Mouse (Mus musculus) heart, postnatal 0 days (tissue): ENCODE data around the gene Fcho2. TPM values are rescaled to one million over a fixed set of nuclear protein-coding genes. Genes with fewer than 3 reads are reported as not detected.

Experiments
- ATAC-seq: fragments of 200-750 bp; cut with Nextera tagmentation; 2 replicates; pipeline ENCODE4 v1.8.0; 2017; ENCODE audit warnings: low read depth, moderate number of reproducible peaks, moderate library complexity; ENCODE audit not compliant: insufficient read depth
- DNase-seq: peaks from one replicate; pipeline ENCODE4 v3.0.0-alpha.2; 2016; ENCODE audit warnings: low spot score
- H3K27ac ChIP-seq: fragments of 300-500 bp; sonication (generic); 2 replicates; pipeline ENCODE4 v1.5.1; 2014; ENCODE audit warnings: low read depth, mild to moderate bottlenecking
- H3K27me3 ChIP-seq: fragments of 300-500 bp; sonication (generic); 2 replicates; pipeline ENCODE4 v1.6.1; 2014; ENCODE audit warnings: low read length, mixed read lengths; ENCODE audit not compliant: control insufficient read depth, insufficient read depth
- H3K36me3 ChIP-seq: fragments of 300-500 bp; sonication (generic); replicated peaks from 2 replicates; pipeline ENCODE4 v1.6.1; 2014; ENCODE audit warnings: low read length, mixed read lengths; ENCODE audit not compliant: control insufficient read depth, insufficient read depth
- H3K4me1 ChIP-seq: fragments of 300-500 bp; sonication (generic); 2 replicates; pipeline ENCODE4 v1.6.1; 2014; ENCODE audit warnings: antibody characterized with exemption; ENCODE audit not compliant: control insufficient read depth, insufficient read depth
- H3K4me2 ChIP-seq: fragments of 300-500 bp; sonication (generic); 2 replicates; pipeline ENCODE4 v1.6.1; 2014; ENCODE audit warnings: low read depth, mild to moderate bottlenecking, low read length, moderate library complexity
- H3K4me3 ChIP-seq: fragments of 300-500 bp; sonication (generic); 2 replicates; pipeline ENCODE4 v1.5.1; 2014; ENCODE audit warnings: low read depth, low read length
- H3K9ac ChIP-seq: fragments of 300-500 bp; sonication (generic); replicated peaks from 2 replicates; pipeline ENCODE4 v1.6.1; 2014; ENCODE audit warnings: low read depth, low read length, mixed read lengths
- H3K9me3 ChIP-seq: fragments of 300-500 bp; sonication (generic); replicated peaks from 2 replicates; pipeline ENCODE4 v1.6.1; 2016; ENCODE audit warnings: low read length; ENCODE audit not compliant: control insufficient read depth
- CTCF ChIP-seq: IDR thresholded peaks from 2 replicates; pipeline ENCODE4 v1.5.1; 2016; ENCODE audit warnings: antibody characterized with exemption, control low read depth, low read depth
- EP300 ChIP-seq: IDR thresholded peaks from 2 replicates; pipeline ENCODE4 v1.6.1; 2016; ENCODE audit warnings: antibody characterized with exemption, low read depth
- WGBS: fragments of 180-500 bp; shearing (Covaris S2); extraction: QIAGEN DNeasy Blood & Tissue Kit; methylation state at CpG from one replicate; pipeline ENCODE4 v1.1.7; 2014; 5-methylcytosine and 5-hydroxymethylcytosine counted together
- polyA plus RNA-seq: library from polyadenylated mRNA; unstranded; fragments of >200 nt; fragmentation: Nextera tagmentation; extraction: Ambion mirVana; gene quantifications from 2 replicates; pipeline ENCODE4 v1.2.1, GENCODE M21; 2015
- total RNA-seq: library from RNA; depleted of rRNA; stranded (reverse); fragments of >200 nt; gene quantifications from 2 replicates; pipeline ENCODE4 v1.2.3, GENCODE M21; 2014; ENCODE audit warnings: low replicate concordance

Fcho2 gene
- total and polyA plus RNA-seq, 2 experiments from 2014 or later = 18.5 to 20.6 TPM

- no peaks in the 10 kb centered on the region for H3K9me3 ChIP-seq
- no peak overlapping the region for H3K4me3 ChIP-seq
- WGBS = 88% methylated on average over 1 of the region's 1 CpGs
- H3K9ac ChIP-seq = no peak overlapping the region
- H3K4me1 ChIP-seq = peaks cover 7% of the 10 kb centered on the region; the same call in 1 of the 2 replicates
- no peak overlapping the region for H3K27ac ChIP-seq
- TF ChIP-seq CTCF = no peak
- TF ChIP-seq EP300 = no peak
- DNase-seq (no peak), ATAC-seq (no peak)
- peaks cover 12% of the 10 kb centered on the region for H3K36me3 ChIP-seq
- H3K4me2 ChIP-seq = no peak overlapping the region
- no peaks in the 10 kb centered on the region for H3K27me3 ChIP-seq
Observed at GRCm38 (mm10) chr13:98791693-98792092, 23.6 kb downstream of the Fcho2 start.

- no peak for ATAC-seq
- TF ChIP-seq CTCF (no peak), EP300 (no peak)
- no peak for DNase-seq
- no peak overlapping the region for H3K4me3 ChIP-seq
- no peak overlapping the region for H3K9ac ChIP-seq
- 43% methylated on average over 5 of the region's 5 CpGs for WGBS
- H3K9me3 ChIP-seq = no peaks in the 10 kb centered on the region
- no peaks in the 10 kb centered on the region for H3K27me3 ChIP-seq
- peaks cover 39% of the 10 kb centered on the region for H3K36me3 ChIP-seq
- peaks cover 9% of the 10 kb centered on the region; the same call in 1 of the 2 replicates for H3K4me1 ChIP-seq
- 0 out of 2 replicates have a peak overlapping the region, but pooled peaks have one; percentile 30 for H3K27ac ChIP-seq
- H3K4me2 ChIP-seq = no peak overlapping the region
Observed at GRCm38 (mm10) chr13:98786970-98787685, 28.1 kb downstream of the Fcho2 start.

GRCm38 (mm10) chr13:98777959-98778358 is 37.3 kb downstream of the Fcho2 start:
- Histone ChIP-seq H3K4me2 (no peak overlapping the region), H3K27ac (no peak overlapping the region), H3K4me1 (no peaks in the 10 kb centered on the region), H3K9me3 (no peaks in the 10 kb centered on the region), H3K4me3 (no peak overlapping the region), H3K27me3 (no peaks in the 10 kb centered on the region), H3K36me3 (peaks cover 39% of the 10 kb centered on the region), H3K9ac (no peak overlapping the region)
- ATAC-seq (no peak), DNase-seq (no peak)
- TF ChIP-seq CTCF (no peak), EP300 (no peak)
- 77% methylated on average over 3 of the region's 3 CpGs for WGBS

- H3K4me3 ChIP-seq = no peak overlapping the region
- H3K4me1 ChIP-seq = no peaks in the 10 kb centered on the region
- H3K27me3 ChIP-seq = no peaks in the 10 kb centered on the region
- peaks cover 15% of the 10 kb centered on the region for H3K36me3 ChIP-seq
- no peak overlapping the region for H3K4me2 ChIP-seq
- WGBS = 89% methylated on average over 2 of the region's 2 CpGs
- TF ChIP-seq CTCF (no peak), EP300 (no peak)
- ATAC-seq (no peak), DNase-seq (no peak)
- H3K9ac ChIP-seq = no peak overlapping the region
- no peaks in the 10 kb centered on the region for H3K9me3 ChIP-seq
- no peak overlapping the region for H3K27ac ChIP-seq
Observed at GRCm38 (mm10) chr13:98771484-98771883, 43.8 kb downstream of the Fcho2 start.

- TF ChIP-seq CTCF (no peak), EP300 (no peak)
- ATAC-seq = peak; percentile 89
- no peaks in the 10 kb centered on the region for H3K4me1 ChIP-seq
Observed at GRCm38 (mm10) chr13:98768329-98768728, 46.9 kb downstream of the Fcho2 start.

GRCm38 (mm10) chr13:98761771-98762170 is 53.5 kb downstream of the Fcho2 start:
- no peaks in the 10 kb centered on the region for H3K4me1 ChIP-seq
- no peak for ATAC-seq
- no peaks in the 10 kb centered on the region for H3K27me3 ChIP-seq
- H3K36me3 ChIP-seq = peaks cover 16% of the 10 kb centered on the region
- H3K4me2 ChIP-seq = no peak overlapping the region
- H3K4me3 ChIP-seq = no peak overlapping the region
- H3K27ac ChIP-seq = no peak overlapping the region
- no peaks in the 10 kb centered on the region for H3K9me3 ChIP-seq
- no peak for DNase-seq
- H3K9ac ChIP-seq = no peak overlapping the region
- TF ChIP-seq CTCF (no peak), EP300 (no peak)

More at GRCm38 (mm10) chr13:98768329-98768728, 46.9 kb downstream of the Fcho2 start:
- Histone ChIP-seq H3K9me3 (no peaks in the 10 kb centered on the region), H3K36me3 (peaks cover 14% of the 10 kb centered on the region), H3K4me3 (no peak overlapping the region), H3K4me2 (no peak overlapping the region), H3K9ac (no peak overlapping the region), H3K27me3 (no peaks in the 10 kb centered on the region), H3K27ac (peak overlapping the region; percentile 57)
- DNase-seq = peak; percentile 84
- 18% methylated on average over 4 of the region's 4 CpGs for WGBS
